Mouse (Mus musculus): ENCODE results near the gene Zfp366. TPM values are rescaled to one million over a fixed set of nuclear protein-coding genes. Genes with fewer than 3 reads are reported as not detected.
A peak's percentile ranks its signal among the peaks of the same experiment; 100 is the strongest.

The Zfp366 gene
- polyA plus RNA-seq, 1 experiment from 2014 or later: 0.99 TPM

DNA sequence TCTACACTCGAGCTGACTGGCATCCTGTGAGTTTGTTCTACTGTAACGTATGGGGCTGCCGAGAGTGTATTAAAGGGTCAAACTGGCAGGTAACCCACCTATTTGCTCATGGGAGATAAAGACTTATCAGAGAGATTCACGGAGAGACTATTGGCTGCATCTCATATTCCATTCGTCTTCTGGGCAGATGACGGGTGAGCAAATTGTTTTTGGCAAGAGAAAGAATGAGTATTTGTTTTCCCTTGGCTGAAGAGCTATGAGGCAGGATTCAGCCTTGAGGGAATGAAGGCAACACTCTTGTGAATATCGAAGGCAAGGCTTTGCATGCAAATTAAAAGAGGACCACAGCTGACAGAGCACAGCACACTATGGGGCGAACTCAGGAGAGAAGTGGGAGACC lies 4.0 kb downstream of the Zfp366 start:
- peaks cover 38% of the 10 kb centered on the region for H3K4me1 ChIP-seq
- no peaks in the 10 kb centered on the region for H3K9me3 ChIP-seq (replicated peaks)
- no peak overlapping the region for H3K4me3 ChIP-seq (replicated peaks)
- no peak overlapping the region for H3K4me2 ChIP-seq
- no peaks in the 10 kb centered on the region for H3K36me3 ChIP-seq
- H3K27ac ChIP-seq: no peak overlapping the region
- no peak overlapping the region for H3K9ac ChIP-seq
- 61% methylated on average over 8 of the region's 8 CpGs for WGBS
- no peaks in the 10 kb centered on the region for H3K27me3 ChIP-seq
- no peak for ATAC-seq (replicated peaks; ENCODE audit: low FRiP score)

- 75% methylated on average over 3 of the region's 3 CpGs for WGBS
- Histone ChIP-seq H3K9ac (no peak overlapping the region), H3K4me1 (peaks cover 28% of the 10 kb centered on the region), H3K4me2 (0 out of 2 replicates have a peak overlapping the region, but pooled peaks have one; percentile 5), H3K9me3 (replicated peaks) (no peaks in the 10 kb centered on the region), H3K36me3 (no peaks in the 10 kb centered on the region), H3K4me3 (replicated peaks) (no peak overlapping the region), H3K27me3 (no peaks in the 10 kb centered on the region), H3K27ac (peak overlapping the region; percentile 68)
- ATAC-seq (replicated peaks; ENCODE audit: low FRiP score): no peak
These were observed 5.0 kb downstream of the Zfp366 start for GRCm38 (mm10) chr13:99189671-99190070.

DNA sequence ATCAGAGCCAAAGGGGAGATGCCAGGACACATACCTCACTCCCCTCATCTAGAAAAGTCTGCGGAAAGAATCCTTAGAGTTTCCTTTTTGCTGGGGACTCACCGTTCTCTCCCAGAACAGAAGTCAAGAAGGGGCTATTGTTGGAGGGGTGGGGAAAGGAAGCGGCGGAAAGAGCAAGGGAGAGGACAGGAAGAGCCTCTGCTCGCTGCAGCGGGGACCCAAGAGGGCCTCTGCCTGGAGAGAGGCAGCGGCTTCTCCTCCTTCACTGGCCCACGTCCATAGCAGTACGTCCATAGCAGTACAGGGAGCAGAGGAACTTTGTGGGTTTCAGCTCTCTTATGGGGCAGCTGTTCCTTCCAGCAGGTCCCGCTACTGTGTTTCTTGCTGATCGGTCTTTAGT lies 5.8 kb downstream of the Zfp366 start:
- H3K27ac ChIP-seq: peak overlapping the region; percentile 68
- no peak overlapping the region for H3K4me2 ChIP-seq
- ATAC-seq (replicated peaks; ENCODE audit: low FRiP score): no peak
- no peak overlapping the region for H3K4me3 ChIP-seq (replicated peaks)
- H3K4me1 ChIP-seq: peaks cover 25% of the 10 kb centered on the region
- WGBS: 70% methylated on average over 11 of the region's 11 CpGs
- H3K27me3 ChIP-seq: no peaks in the 10 kb centered on the region
- no peak overlapping the region for H3K9ac ChIP-seq
- no peaks in the 10 kb centered on the region for H3K9me3 ChIP-seq (replicated peaks)
- H3K36me3 ChIP-seq: no peaks in the 10 kb centered on the region

DNA sequence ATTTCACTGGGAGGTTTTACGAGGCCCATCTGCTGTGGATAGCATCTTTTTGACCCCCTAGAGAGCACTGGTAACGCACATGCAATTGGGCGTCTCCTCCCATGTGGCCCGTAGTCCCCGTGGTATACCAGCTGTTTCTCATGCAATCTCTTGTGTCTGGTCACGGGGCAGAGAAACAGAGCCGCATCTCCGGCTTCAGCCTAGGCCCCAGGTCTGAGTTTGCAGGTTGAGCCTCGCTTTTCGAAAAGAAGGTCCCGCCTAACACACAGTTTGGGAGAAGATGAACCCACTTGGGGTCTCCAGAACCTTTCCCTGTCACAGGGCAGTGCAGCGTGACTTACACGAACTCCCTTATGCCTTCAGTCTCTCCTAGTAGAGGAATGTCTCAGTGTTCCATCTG lies 6.4 kb downstream of the Zfp366 start:
- Histone ChIP-seq H3K4me1 (peaks cover 22% of the 10 kb centered on the region), H3K9ac (no peak overlapping the region), H3K9me3 (replicated peaks) (no peaks in the 10 kb centered on the region), H3K27ac (no peak overlapping the region), H3K27me3 (no peaks in the 10 kb centered on the region), H3K4me3 (replicated peaks) (no peak overlapping the region), H3K4me2 (no peak overlapping the region), H3K36me3 (no peaks in the 10 kb centered on the region)
- WGBS: 80% methylated on average over 13 of the region's 13 CpGs
- ATAC-seq (replicated peaks; ENCODE audit: low FRiP score): no peak

DNA sequence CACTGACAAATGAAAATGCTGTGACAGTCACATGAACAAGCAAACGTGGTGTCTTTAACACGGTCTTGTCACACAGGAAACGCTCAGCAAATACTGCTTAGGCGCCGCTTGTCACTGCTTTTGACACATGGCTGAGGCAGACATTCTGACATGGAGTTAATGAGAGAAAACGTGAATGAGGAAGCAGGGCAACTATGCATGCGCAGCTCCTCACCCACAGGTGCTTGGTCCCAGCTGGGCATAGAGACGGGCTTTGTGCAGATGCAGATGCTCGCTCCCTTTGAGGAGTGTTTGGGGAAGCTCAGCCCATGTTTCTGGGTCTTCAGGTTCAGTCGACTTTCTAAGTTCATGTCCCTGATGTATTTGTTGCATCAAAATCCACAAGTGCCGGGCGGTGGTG lies 11.7 kb downstream of the Zfp366 start:
- Histone ChIP-seq H3K9me3 (replicated peaks) (no peaks in the 10 kb centered on the region), H3K4me1 (peaks cover 21% of the 10 kb centered on the region), H3K4me2 (no peak overlapping the region), H3K9ac (no peak overlapping the region), H3K27ac (no peak overlapping the region), H3K27me3 (0 out of 2 replicates have a peak, but pooled peaks cover 5% of the 10 kb centered on the region), H3K4me3 (replicated peaks) (no peak overlapping the region), H3K36me3 (no peaks in the 10 kb centered on the region)
- WGBS: 75% methylated on average over 12 of the region's 12 CpGs
- ATAC-seq (replicated peaks; ENCODE audit: low FRiP score): no peak

DNA sequence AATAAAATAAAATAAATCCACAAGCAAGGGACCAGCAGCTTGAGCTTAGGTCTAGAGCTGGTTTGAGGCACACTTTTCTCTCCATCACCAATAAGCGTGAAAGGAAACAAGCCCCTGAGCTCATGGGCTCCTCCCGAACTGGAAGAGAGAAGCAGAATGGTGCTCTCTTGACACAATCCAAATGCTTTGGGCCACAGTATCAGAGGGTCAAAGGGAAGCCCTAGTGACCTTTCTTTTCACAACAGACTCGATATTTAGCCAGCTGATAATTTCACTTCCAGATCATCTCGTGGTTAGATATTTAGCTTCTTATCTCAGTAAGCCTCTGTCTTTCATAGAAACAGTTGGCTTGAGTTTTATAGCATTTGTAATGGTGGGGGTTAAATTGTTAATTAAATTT lies 12.2 kb downstream of the Zfp366 start:
- H3K27me3 ChIP-seq: 0 out of 2 replicates have a peak, but pooled peaks cover 5% of the 10 kb centered on the region
- H3K4me3 ChIP-seq (replicated peaks): no peak overlapping the region
- H3K9ac ChIP-seq: no peak overlapping the region
- H3K36me3 ChIP-seq: no peaks in the 10 kb centered on the region
- H3K4me2 ChIP-seq: no peak overlapping the region
- no peak for ATAC-seq (replicated peaks; ENCODE audit: low FRiP score)
- peaks cover 20% of the 10 kb centered on the region for H3K4me1 ChIP-seq
- no peak overlapping the region for H3K27ac ChIP-seq
- 45% methylated on average over 4 of the region's 4 CpGs for WGBS
- no peaks in the 10 kb centered on the region for H3K9me3 ChIP-seq (replicated peaks)

DNA sequence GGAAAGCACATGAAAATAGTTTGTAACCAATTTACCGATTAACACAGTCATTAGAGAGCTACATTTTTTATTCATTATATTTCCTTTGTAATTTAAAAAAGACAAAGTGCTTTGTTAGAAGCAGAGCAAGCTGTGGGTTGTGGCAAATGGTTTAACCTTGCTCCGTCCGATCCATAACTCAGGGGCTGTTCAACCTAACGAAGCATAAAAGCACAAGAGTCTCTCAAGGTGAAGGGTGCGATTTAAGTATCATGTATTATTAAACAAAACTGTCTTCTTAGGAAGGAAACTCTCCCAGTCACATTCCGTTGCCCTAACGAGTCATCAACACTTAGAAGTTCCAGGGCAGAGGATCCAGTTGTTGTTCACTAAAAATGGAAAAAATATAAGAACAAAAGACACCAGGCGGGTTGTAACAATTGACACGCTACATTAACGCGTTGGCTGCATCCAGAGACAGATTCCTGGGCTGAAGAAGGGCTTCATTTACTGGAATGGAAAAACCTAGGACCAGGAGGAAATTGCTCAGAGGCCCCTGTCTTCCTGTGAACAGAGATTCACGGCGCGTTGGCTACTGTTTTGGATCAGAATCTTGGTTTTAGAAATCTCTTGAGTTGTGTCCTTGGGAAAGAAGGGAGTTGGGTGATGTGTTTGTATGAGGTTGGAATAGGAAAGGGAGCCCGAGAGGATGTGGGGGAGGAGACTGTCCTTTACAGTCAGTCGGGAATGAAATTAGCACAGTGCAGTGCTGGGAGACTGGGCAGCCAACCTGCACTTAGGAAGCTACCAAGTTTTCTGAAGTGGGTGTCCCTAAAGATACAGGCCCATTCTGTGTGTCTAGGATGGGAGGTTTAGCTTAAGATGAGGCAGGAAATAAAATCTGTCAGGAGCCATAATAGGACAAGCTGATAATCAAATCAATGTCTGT lies 17.3 kb downstream of the Zfp366 start:
- Histone ChIP-seq H3K27me3 (0 out of 2 replicates have a peak, but pooled peaks cover 5% of the 10 kb centered on the region), H3K9me3 (replicated peaks) (no peaks in the 10 kb centered on the region), H3K4me2 (peak overlapping the region; percentile 40), H3K27ac (peak overlapping the region; percentile 82), H3K9ac (no peak overlapping the region), H3K36me3 (no peaks in the 10 kb centered on the region), H3K4me3 (replicated peaks) (no peak overlapping the region), H3K4me1 (peaks cover 25% of the 10 kb centered on the region)
- 25% methylated on average over 16 of the region's 16 CpGs for whole genome bisulfite sequencing
- peak; percentile 86 for ATAC-seq (replicated peaks; ENCODE audit: low FRiP score)

DNA sequence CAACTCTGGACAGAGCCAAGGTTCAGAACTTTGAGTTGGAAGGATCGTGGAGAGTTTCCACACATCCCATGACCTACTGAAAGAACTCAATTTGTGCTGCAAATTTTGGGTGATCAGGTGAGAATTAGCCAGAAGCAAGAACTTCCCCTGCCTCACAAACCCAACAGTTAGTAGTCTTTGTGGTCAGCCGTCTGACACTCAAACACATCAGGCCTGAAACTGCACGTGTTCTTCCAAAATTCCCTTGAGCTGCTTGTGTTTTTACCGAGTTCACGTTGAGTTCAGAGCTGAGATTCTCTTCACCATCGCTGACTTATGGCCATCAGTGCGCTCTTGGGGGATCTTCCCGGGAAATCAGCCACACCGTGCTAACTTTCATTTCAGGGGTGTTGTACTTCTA lies 22.6 kb downstream of the Zfp366 start:
- Histone ChIP-seq H3K9ac (no peak overlapping the region), H3K27ac (no peak overlapping the region), H3K36me3 (no peaks in the 10 kb centered on the region), H3K4me3 (replicated peaks) (no peak overlapping the region), H3K4me1 (peaks cover 11% of the 10 kb centered on the region), H3K27me3 (no peaks in the 10 kb centered on the region), H3K9me3 (replicated peaks) (no peaks in the 10 kb centered on the region), H3K4me2 (no peak overlapping the region)
- ATAC-seq (replicated peaks; ENCODE audit: low FRiP score): no peak
- 85% methylated on average over 9 of the region's 9 CpGs for WGBS

- Histone ChIP-seq H3K36me3 (no peaks in the 10 kb centered on the region), H3K9ac (no peak overlapping the region), H3K9me3 (replicated peaks) (no peaks in the 10 kb centered on the region), H3K27ac (no peak overlapping the region), H3K27me3 (no peaks in the 10 kb centered on the region), H3K4me2 (no peak overlapping the region), H3K4me1 (no peaks in the 10 kb centered on the region), H3K4me3 (replicated peaks) (no peak overlapping the region)
- ATAC-seq (replicated peaks; ENCODE audit: low FRiP score): no peak
- 77% methylated on average over 5 of the region's 5 CpGs for WGBS
These were observed 25.2 kb downstream of the Zfp366 start for GRCm38 (mm10) chr13:99209859-99210258.

DNA sequence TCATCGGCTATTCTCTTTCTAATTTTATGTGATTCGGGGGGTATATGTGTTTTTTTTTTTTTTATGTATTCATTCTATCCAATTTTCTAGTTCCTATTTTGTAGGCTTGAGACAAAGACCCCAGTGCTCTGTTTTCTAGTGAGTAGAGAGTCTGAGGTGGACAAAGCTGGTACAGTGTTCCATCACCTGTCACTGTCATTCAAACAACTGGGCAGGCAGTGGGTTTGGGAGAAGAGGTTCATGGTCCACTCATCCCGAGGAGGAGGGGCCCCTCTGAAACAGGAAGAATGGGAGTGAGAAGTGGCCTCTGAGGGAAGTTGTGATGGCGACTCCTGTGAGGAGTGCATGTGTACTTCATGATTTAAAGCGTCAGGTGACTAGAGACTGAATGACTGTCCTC lies 26.2 kb downstream of the Zfp366 start:
- no peak for ATAC-seq (replicated peaks; ENCODE audit: low FRiP score)
- Histone ChIP-seq H3K36me3 (no peaks in the 10 kb centered on the region), H3K4me1 (no peaks in the 10 kb centered on the region), H3K9ac (no peak overlapping the region), H3K4me2 (no peak overlapping the region), H3K9me3 (replicated peaks) (no peaks in the 10 kb centered on the region), H3K27me3 (no peaks in the 10 kb centered on the region), H3K27ac (no peak overlapping the region), H3K4me3 (replicated peaks) (no peak overlapping the region)
- WGBS: 73% methylated on average over 5 of the region's 5 CpGs

- Histone ChIP-seq H3K4me2 (no peak overlapping the region), H3K27ac (no peak overlapping the region), H3K4me1 (0 out of 2 replicates have a peak, but pooled peaks cover 3% of the 10 kb centered on the region), H3K9me3 (replicated peaks) (no peaks in the 10 kb centered on the region), H3K9ac (no peak overlapping the region), H3K27me3 (no peaks in the 10 kb centered on the region), H3K4me3 (replicated peaks) (no peak overlapping the region), H3K36me3 (no peaks in the 10 kb centered on the region)
- 75% methylated on average over 5 of the region's 5 CpGs for WGBS
- ATAC-seq (replicated peaks; ENCODE audit: low FRiP score): no peak
These were observed 28.4 kb downstream of the Zfp366 start for GRCm38 (mm10) chr13:99212976-99213375.

DNA sequence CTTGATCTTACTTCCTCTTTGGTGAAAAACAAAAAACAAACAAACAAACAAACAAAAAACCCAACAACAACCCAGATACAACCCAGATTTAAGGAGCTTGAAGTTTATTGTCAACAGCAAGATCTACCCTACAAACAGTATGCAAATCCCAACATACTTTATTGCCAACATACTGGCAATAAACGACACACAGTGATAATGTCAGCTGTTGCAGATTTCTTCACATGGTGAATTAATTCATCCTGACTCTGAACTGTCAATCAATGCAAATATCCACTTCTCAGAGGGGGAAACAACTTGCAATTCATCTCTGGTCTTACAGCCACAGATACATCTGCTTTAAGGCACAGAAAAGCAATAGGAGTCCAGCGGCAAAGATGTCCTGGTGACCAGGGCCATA lies 31.4 kb downstream of the Zfp366 start:
- H3K36me3 ChIP-seq: no peaks in the 10 kb centered on the region
- no peaks in the 10 kb centered on the region for H3K9me3 ChIP-seq (replicated peaks)
- no peak for ATAC-seq (replicated peaks; ENCODE audit: low FRiP score)
- H3K4me3 ChIP-seq (replicated peaks): no peak overlapping the region
- H3K4me2 ChIP-seq: no peak overlapping the region
- WGBS: 87% methylated on average over 2 of the region's 2 CpGs
- no peak overlapping the region for H3K9ac ChIP-seq
- H3K27ac ChIP-seq: no peak overlapping the region
- H3K4me1 ChIP-seq: 0 out of 2 replicates have a peak, but pooled peaks cover 6% of the 10 kb centered on the region
- H3K27me3 ChIP-seq: no peaks in the 10 kb centered on the region

All from kidney, embryonic 15.5 days (tissue).